Mouse (Mus musculus): ENCODE measurements around the gene Adam6b.
"Not testable (repeated sequence)": the region's sequence is repeated elsewhere in the genome, so short reads cannot be mapped to it uniquely, and the experiment has no call there.

Adam6b gene

DNA sequence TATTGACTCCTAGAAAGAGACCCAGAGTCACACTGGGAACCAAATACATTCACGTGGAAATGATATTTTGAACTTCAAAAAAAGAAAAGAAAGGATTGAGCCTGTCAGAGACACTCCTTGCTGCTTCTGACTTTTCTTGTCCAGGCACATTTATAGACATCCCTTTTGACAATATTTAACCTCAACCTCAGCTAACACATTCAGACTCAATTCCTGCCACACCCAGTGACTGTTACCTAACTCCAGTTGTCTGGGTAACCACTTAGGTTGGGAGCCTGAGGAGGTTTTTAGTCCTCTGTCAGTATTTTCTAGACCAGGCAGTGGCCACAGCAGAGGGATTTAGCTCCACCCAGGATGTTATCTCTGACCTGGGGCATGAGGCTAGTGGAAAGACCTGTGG lies at the start of gene Adam6b:
TSS of gene Adam6b (plus strand) at position 301 of the 400 bp plus-strand sequence.
- DNase-seq (ENCODE audit: low read depth in 1 of 2, low spot score in 2 of 2) = not testable (repeated sequence)

DNA sequence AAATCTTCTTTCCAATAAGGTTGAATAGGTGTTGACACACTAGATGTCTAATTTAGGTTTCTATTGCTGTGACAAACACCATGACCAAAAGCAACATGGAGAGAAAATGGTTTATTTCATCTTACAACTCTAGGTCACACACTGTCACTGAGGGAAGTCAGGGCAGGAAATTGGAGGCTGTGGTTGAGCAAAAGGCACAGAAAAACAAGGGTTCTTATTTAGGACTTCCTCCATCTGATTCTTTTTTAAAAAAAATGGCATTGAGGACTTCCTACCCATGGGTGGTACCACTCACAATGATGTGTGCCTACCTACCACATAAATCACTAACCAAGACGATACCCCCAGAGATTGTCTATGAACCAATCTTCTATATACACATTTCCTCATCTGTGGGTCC lies 43.2 kb upstream of the Adam6b start:
- DNase-seq (ENCODE audit: low read depth in 1 of 2, low spot score in 2 of 2) = no peak

DNA sequence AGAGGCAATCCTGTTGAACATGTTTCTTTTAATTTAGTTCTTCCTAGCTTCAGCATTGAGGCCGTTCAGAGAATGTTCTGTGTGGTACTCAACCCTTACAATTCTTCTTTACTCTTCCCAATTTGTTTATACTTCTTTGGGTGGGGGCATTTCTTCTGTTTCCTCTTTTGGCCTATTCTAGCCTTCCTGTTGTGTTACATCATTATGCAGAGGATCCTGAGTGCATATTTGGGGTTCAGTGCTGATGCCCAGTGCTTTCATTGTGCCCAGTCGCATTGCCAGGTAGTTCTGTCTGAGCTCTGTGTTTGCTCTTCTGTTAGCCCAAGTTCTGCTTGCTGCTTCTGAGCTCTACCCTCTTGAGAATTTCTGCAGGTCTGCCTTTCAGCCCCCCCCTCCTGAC lies 13.1 kb upstream of the Adam6b start:
- no peak for DNase-seq (ENCODE audit: low read depth in 1 of 2, low spot score in 2 of 2)

DNA sequence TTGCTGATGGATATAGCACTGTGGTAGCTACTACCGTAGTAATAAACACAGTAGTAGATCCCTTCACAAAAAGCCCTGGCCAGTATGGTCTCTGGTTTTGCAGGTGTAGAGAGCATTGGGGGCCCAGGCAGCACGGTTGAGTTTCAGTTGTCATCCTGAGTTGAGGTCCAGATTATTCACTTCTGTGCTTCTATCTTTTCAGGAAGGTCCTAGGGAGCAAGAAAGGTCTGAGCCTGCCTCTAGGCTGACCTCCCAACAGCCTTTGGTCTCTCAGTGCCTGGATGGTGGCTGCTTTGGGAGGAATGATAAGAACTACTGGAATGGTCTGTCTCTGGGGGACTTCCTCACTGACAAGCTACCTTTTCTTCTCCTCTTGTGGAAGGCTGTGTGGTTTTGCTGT lies 7.2 kb upstream of the Adam6b start:
- DNase-seq (ENCODE audit: low read depth in 1 of 2, low spot score in 2 of 2) = no peak

DNA sequence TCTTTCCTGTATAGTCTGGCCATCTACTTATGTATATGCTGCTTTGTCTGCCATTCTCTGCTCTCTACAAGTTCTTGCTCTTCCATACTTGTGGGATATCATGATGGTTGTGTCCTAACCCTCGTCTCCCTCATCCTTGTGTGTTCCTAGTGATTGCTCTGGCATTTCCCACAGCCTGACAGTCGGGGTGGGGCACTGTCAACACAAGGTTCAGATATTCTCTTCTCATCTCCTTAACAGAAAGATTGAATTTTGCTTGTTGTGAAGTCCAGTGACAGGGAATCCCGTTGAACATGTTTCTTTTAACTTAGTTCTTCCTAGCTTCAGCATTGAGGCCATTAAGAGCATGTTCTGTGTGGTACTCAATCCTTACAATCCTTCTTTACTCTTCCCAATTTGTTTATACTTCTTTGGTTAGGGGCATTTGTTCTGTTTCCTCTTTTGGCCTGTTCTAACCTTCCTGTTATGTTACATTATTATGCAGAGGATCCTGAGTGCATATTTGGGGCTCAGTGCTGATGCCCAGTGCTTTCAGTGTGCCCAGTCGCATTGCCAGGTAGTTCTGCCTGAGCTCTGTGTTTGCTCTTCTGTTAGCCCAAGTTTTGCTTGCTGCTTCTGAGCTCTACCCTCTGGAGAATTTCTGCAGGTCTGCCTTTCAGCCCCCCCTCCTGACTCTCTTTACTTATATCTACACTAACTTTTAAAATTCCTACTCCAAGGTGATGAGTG lies 6.5 kb upstream of the Adam6b start:
- DNase-seq (ENCODE audit: low read depth in 1 of 2, low spot score in 2 of 2) = no peak

DNA sequence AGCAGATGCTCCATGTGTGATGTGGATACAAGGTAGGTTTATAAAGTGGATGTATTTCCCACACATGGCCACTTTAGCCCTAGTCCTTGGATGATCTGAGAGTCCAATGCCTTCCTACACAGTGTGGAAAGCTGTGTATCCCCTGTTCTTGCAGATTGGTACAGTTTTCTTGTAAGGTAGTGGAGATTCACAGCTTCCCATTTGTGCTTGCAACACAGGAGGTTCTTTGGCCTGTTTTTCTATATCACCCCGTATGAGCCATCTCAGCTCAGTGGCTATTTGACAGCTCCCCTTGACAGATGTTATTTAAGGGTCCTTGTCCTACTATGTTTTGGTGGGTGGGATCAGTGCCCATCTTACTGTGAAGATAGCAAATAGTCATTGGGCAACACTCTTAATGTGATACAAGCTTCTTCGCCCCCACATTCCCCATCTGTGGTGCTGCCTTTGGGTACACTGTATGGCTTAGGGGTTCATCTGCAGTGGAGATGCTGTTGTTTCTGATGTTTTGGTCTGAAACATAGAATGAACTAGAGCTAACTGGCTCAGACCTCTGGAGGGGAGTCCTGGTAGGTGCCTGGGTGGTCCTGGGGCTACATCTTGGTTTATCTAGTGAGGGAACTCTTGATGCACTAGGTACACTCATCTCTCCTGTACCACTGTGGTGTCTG lies 5.7 kb upstream of the Adam6b start:
- DNase-seq (ENCODE audit: low read depth in 1 of 2, low spot score in 2 of 2) = no peak

DNA sequence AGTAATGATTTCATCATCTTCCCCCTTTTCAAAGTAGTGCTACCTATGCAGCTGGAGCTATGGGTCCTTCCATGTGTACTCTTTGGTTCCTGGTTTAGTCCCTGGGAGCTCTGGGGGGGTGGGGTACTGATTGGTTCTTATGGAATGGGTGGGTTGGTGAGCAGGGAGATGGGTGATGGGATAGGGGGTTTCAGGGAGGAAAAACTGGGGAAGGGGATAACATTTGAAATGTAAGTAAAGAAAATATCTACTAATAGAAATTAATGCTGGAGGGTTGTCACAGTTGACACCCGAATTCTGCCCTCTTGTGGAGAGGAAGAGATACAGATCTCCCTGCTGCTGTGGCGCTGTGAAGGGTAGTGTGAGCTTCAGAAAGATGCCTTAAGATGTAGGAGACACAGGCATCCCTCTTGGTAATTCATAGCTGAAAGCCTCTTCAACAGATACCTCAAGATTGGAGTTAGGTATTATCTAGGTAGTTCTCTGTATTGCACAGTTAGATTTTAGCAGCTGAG lies 4.3 kb upstream of the Adam6b start:
- DNase-seq (ENCODE audit: low read depth in 1 of 2, low spot score in 2 of 2) = no peak

DNA sequence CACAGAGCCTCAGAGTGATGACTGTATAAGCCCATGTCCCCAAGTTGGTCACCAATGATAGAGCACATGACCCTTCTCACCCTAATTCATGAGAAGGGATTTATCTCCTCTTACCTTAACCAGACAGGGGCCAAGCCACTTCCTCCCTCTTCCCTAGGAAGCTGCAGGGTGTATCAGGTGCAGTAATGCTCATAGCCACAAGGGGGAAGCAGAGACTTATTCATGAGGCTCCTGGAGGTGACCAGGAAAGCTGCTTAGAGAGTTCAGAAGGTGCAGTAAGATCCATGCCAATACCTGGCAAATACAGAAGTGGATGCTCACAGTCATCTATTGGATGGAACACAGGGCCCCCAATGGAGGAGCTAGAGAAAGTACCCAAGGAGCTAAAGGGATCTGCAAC lies 1.6 kb upstream of the Adam6b start:
- peak; percentile 49 to 60 for DNase-seq (ENCODE audit: low read depth in 1 of 2, low spot score in 2 of 2)

DNA sequence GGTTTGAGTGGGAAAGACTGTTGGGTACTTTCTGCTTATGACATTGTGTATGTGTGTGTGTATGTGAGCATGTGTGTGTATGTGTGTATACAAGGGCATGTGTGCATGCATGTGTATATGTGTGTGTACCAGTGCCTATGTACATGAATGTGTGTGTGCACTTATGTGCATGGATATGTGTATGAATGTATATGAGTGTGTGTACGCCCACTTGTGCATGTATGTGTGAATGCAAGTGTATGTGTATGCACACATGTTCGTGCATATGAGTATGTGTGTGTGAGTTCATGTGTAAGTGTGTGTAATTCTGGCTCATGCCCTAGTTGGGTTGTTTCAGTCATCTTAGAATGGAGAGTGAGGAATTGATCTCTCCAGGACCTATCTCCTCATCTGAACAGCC lies 36.6 kb downstream of the Adam6b start:
- DNase-seq (ENCODE audit: low read depth in 1 of 2, low spot score in 2 of 2) = no peak

All from monocyte, adult 2 months (primary cell).